Mouse (Mus musculus) myocyte (in vitro differentiated cells): ENCODE results near the gene 1700088E04Rik. TPM values are rescaled to one million over a fixed set of nuclear protein-coding genes. Genes with fewer than 3 reads are reported as not detected.

Experiments used
- H3K27me3 ChIP-seq: one replicate; pipeline ENCODE4 v1.6.1; 2011; ENCODE audit not compliant: control insufficient read depth, insufficient read depth, insufficient read length
- H3K36me3 ChIP-seq: one replicate; pipeline ENCODE4 v1.6.1; 2011; ENCODE audit not compliant: control insufficient read depth, insufficient read depth
- H3K4me2 ChIP-seq: one replicate; pipeline ENCODE4 v1.6.1; 2011; ENCODE audit warnings: low read depth, control low read depth
- H3K4me3 ChIP-seq: one replicate; pipeline ENCODE4 v1.5.1; 2011; ENCODE audit warnings: mild to moderate bottlenecking, control low read depth, moderate library complexity
- H3K79me2 ChIP-seq: one replicate; pipeline ENCODE4 v1.6.1; 2011; ENCODE audit not compliant: control insufficient read depth, insufficient read depth
- H3ac ChIP-seq: one replicate; pipeline ENCODE4 v1.6.1; 2011; ENCODE audit not compliant: control insufficient read depth, insufficient read length
- CEBPB ChIP-seq: IDR thresholded peaks from 2 replicates; pipeline ENCODE4 v1.6.1; 2011; ENCODE audit warnings: mild to moderate bottlenecking, moderate library complexity; ENCODE audit not compliant: poor library complexity, insufficient read depth, severe bottlenecking
- E2F4 ChIP-seq: IDR thresholded peaks from one replicate; pipeline ENCODE4 v1.6.1; 2011; ENCODE audit warnings: mild to moderate bottlenecking, control low read depth, moderate library complexity; ENCODE audit not compliant: insufficient read depth
- MAX ChIP-seq: IDR thresholded peaks from one replicate; pipeline ENCODE4 v1.6.1; 2011; ENCODE audit warnings: low read depth, mild to moderate bottlenecking, control low read depth
- MYOD1 ChIP-seq, 3 experiments: IDR thresholded peaks; one replicate each; pipeline ENCODE4 v1.6.1; 2011; ENCODE audit warnings: control low read depth in 2 of 3, low read depth in 2 of 3, mild to moderate bottlenecking in 2 of 3, moderate library complexity in 1 of 3; ENCODE audit not compliant: insufficient read length in 2 of 3, control insufficient read depth in 1 of 3
- MYOG ChIP-seq, 3 experiments: IDR thresholded peaks; one replicate each; pipeline ENCODE4 v1.6.1; 2011; ENCODE audit warnings: control low read depth in 2 of 3, low read depth in 2 of 3, mild to moderate bottlenecking in 2 of 3; ENCODE audit not compliant: insufficient read length in 2 of 3, control insufficient read depth in 1 of 3, insufficient read depth in 1 of 3
- POLR2A ChIP-seq: IDR thresholded peaks from one replicate; pipeline ENCODE4 v1.6.1; 2011; ENCODE audit warnings: low read depth, mild to moderate bottlenecking, control low read depth, moderate library complexity; ENCODE audit not compliant: insufficient read length
- POLR2AphosphoS2 ChIP-seq: IDR thresholded peaks from one replicate; pipeline ENCODE4 v1.6.1; 2011; ENCODE audit warnings: low read depth, control low read depth; ENCODE audit not compliant: insufficient read length
- REST ChIP-seq: IDR thresholded peaks from one replicate; pipeline ENCODE4 v1.6.1; 2011; ENCODE audit warnings: mild to moderate bottlenecking, control low read depth, moderate library complexity; ENCODE audit not compliant: insufficient read depth, insufficient read length
- SRF ChIP-seq: IDR thresholded peaks from one replicate; pipeline ENCODE4 v1.6.1; 2011; ENCODE audit warnings: low read depth; ENCODE audit not compliant: control insufficient read depth, insufficient read length
- TCF12 ChIP-seq: IDR thresholded peaks from one replicate; pipeline ENCODE4 v1.6.1; 2011; ENCODE audit warnings: mild to moderate bottlenecking, control low read depth; ENCODE audit not compliant: poor library complexity, insufficient read depth, severe bottlenecking
- TCF3 ChIP-seq: IDR thresholded peaks from one replicate; pipeline ENCODE4 v1.6.1; 2011; ENCODE audit warnings: low read depth, control low read depth; ENCODE audit not compliant: insufficient read length
- USF1 ChIP-seq: IDR thresholded peaks from one replicate; pipeline ENCODE4 v1.6.1; 2011; ENCODE audit warnings: low read depth, mild to moderate bottlenecking, control low read depth, moderate library complexity
- polyA plus RNA-seq: library from polyadenylated mRNA; unstranded; fragments of >200 nt; fragmentation: generic; extraction: Trizol; gene quantifications from one replicate; pipeline ENCODE4 v1.2.1, GENCODE M21; 2012; ENCODE audit warnings: missing spikeins

1700088E04Rik gene
- polyA plus RNA-seq, 1 experiment: 15.2 TPM

DNA sequence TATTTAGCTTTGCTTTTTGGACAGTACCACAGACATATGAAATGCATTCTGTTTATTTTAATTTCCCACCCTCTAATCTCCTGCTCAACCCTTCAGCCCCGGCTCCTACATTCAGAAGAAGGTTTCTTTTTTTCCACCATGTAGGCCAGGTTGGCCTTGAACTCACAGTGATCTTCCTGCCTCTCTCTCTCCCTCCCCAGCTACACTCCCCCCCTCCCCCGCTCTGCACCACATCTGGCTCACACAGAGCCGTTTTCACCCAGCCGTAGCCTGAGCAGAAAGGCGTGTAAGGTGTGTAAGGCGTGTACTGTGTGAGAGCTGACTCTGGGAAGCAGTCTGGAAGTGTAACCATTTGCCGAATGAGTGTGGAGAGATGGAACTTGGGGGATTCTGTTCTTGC is 11.7 kb downstream of the 1700088E04Rik start:
- H3K4me3 ChIP-seq: no peak overlapping the region
- H3ac ChIP-seq: no peak overlapping the region
- H3K79me2 ChIP-seq: no peaks in the 10 kb centered on the region
- H3K27me3 ChIP-seq: no peaks in the 10 kb centered on the region
- H3K36me3 ChIP-seq: peaks cover 43% of the 10 kb centered on the region
- no peak for TF ChIP-seq MYOD1 (IDR thresholded peaks at IDR 0.05; ENCODE audit: control insufficient read depth in 1 of 3, insufficient read length in 2 of 3, low read depth in 2 of 3)
- TF ChIP-seq TCF12: no peak
- TF ChIP-seq CEBPB: no peak
- no peak for TF ChIP-seq SRF
- TF ChIP-seq USF1: no peak
- TF ChIP-seq TCF3: no peak
- TF ChIP-seq MYOG (IDR thresholded peaks at IDR 0.05; ENCODE audit: control insufficient read depth in 1 of 3, insufficient read depth in 1 of 3, insufficient read length in 2 of 3, low read depth in 2 of 3): no peak
- no peak for TF ChIP-seq POLR2AphosphoS2
- no peak for TF ChIP-seq REST
- TF ChIP-seq MAX: no peak
- no peak for TF ChIP-seq E2F4
- TF ChIP-seq POLR2A: no peak
- H3K4me2 ChIP-seq: no peak overlapping the region

DNA sequence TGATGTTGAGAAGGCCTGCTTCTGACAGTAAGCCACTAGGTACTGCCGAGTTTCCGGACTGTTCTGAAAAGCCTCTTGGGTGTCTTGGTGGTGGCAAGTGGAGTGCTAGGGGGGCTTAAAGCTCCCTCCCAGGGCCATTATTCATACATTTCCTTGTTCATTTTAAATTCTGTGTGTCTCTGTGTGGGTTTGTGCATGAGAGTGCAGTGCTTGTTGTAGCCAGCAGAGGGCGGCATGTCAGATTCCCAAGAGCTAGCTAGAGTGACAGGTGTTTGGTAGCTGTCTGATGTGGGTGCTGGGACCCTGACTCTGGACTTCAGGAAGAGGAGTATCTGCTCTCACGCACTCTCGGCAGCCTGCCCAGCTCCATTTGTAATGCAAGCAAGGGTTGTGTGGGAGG is 12.8 kb downstream of the 1700088E04Rik start:
- Histone ChIP-seq H3K27me3 (no peaks in the 10 kb centered on the region), H3K4me2 (no peak overlapping the region), H3K36me3 (peaks cover 45% of the 10 kb centered on the region), H3K4me3 (no peak overlapping the region), H3K79me2 (no peaks in the 10 kb centered on the region), H3ac (no peak overlapping the region)
- TF ChIP-seq MYOD1 (IDR thresholded peaks at IDR 0.05; ENCODE audit: control insufficient read depth in 1 of 3, insufficient read length in 2 of 3, low read depth in 2 of 3) (peak in 1 of 3 experiments; percentile 22), TCF12 (no peak)

DNA sequence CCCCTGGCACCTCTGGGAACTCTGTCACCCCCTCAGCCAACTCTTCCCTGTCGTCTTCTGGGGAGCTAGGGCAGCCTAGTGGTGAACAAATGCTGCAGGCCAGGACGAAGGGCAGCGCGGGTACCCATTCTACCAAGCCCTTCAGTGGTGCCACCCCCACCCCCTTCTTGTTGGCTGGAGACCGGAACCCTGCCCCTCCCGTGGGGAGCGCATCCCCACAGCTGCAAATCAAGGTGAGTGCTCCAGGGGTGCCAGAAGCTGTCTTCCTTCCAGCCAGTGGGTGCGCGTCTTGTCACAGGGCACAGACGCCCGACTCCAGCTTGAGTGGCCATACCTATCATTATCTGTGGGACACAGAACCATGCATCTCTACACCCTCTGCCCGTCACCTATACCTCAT is 14.0 kb downstream of the 1700088E04Rik start:
- Histone ChIP-seq H3K36me3 (peaks cover 43% of the 10 kb centered on the region), H3ac (no peak overlapping the region), H3K27me3 (no peaks in the 10 kb centered on the region), H3K79me2 (no peaks in the 10 kb centered on the region), H3K4me3 (no peak overlapping the region), H3K4me2 (no peak overlapping the region)
- TF ChIP-seq POLR2AphosphoS2: no peak
- no peak for TF ChIP-seq MYOD1 (IDR thresholded peaks at IDR 0.05; ENCODE audit: control insufficient read depth in 1 of 3, insufficient read length in 2 of 3, low read depth in 2 of 3)
- TF ChIP-seq MAX: no peak
- no peak for TF ChIP-seq MYOG (IDR thresholded peaks at IDR 0.05; ENCODE audit: control insufficient read depth in 1 of 3, insufficient read depth in 1 of 3, insufficient read length in 2 of 3, low read depth in 2 of 3)
- TF ChIP-seq TCF3: no peak

DNA sequence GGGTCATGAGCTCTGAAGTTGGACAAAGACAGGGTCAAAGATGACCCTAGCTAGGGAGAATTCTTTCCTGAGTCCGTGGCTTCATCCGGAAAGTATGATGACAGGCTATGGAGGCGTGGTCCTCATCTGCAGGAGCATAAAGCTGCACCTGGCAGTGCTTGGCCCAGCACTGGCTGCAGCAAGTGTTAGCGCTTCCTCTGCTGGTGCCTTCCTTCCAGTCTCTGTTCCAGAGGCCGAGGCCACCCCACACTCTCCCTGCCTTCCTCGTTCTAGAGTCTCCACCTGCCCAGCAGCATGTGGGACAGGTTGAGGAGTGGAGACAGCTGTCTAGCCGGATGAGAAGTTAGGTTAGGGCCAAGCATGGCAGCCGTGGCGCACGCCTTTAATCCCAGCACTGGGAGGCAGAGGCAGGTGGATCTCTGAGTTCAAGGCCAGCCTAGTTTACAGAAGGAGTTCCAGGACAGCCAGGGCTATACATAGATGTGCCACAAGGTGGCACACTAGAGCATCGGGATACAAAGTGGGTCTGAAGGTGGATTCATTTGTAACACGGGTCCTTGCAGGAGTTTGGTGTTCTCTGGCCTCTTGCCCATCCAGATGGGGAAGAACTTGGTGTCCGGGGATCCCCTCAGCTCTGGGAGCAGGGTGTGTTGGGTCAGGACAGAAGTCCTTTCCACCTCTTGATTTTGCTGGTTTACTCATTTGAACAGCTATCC is 14.7 kb downstream of the 1700088E04Rik start:
- H3K4me3 ChIP-seq: no peak overlapping the region
- H3K36me3 ChIP-seq: peaks cover 43% of the 10 kb centered on the region
- H3K79me2 ChIP-seq: no peaks in the 10 kb centered on the region
- H3K27me3 ChIP-seq: no peaks in the 10 kb centered on the region
- no peak overlapping the region for H3ac ChIP-seq
- TF ChIP-seq MYOG (IDR thresholded peaks at IDR 0.05; ENCODE audit: control insufficient read depth in 1 of 3, insufficient read depth in 1 of 3, insufficient read length in 2 of 3, low read depth in 2 of 3) (peak in 1 of 3 experiments; percentile 51), MYOD1 (IDR thresholded peaks at IDR 0.05; ENCODE audit: control insufficient read depth in 1 of 3, insufficient read length in 2 of 3, low read depth in 2 of 3) (peak in 2 of 3 experiments; percentile 11 to 66), TCF3 (no peak)
- no peak overlapping the region for H3K4me2 ChIP-seq

DNA sequence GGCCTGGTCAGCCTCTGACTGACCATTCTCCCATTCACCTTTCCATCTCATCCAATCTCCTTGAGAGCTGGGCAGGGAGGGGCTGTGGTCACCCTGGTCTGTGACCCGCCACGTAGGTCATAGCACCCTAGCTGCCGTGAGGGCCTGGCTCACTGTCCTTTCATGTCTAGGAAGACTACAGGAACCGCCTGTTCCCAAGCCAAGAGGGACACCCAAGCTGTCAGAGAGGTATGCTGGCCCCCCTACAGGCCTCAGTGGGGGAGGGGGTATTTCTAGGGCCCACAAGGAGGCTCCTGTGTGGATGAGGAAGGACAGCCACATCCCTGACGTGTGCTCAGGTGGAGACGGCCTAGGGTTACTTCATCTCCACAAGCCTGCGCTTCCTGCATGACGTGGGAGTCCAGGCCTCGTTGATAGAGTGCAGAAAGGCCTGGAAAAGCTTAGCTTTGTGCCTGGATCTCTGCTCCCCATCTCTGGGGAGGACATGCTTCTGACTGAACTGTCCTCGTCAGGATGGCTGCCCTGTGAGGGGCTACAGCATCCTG is 16.6 kb downstream of the 1700088E04Rik start:
- H3K4me2 ChIP-seq: no peak overlapping the region
- H3K27me3 ChIP-seq: no peaks in the 10 kb centered on the region
- H3K4me3 ChIP-seq: no peak overlapping the region
- TF ChIP-seq USF1 (no peak), MYOG (IDR thresholded peaks at IDR 0.05; ENCODE audit: control insufficient read depth in 1 of 3, insufficient read depth in 1 of 3, insufficient read length in 2 of 3, low read depth in 2 of 3) (no peak), SRF (no peak), POLR2A (no peak), POLR2AphosphoS2 (no peak), CEBPB (no peak), MAX (no peak), E2F4 (no peak)
- H3K79me2 ChIP-seq: no peaks in the 10 kb centered on the region
- no peak overlapping the region for H3ac ChIP-seq
- peaks cover 26% of the 10 kb centered on the region for H3K36me3 ChIP-seq
